Comparison of ENCODE assay signal across 8 mouse cellular contexts in genomic region chr4:151604907-151605306, GRCm38 (mm10).
DNase-seq lines count a peak whose midpoint lies in the region; ATAC-seq and TF ChIP-seq lines count a peak whose summit lies in the region.

No protein-coding gene starts in this region.

- no peaks in the 10 kb centered on the region for H3K36me3 ChIP-seq in midbrain, embryonic 10.5 days
- H3K36me3 ChIP-seq in midbrain, embryonic 15.5 days (replicated peaks) = no peaks in the 10 kb centered on the region
- no peaks in the 10 kb centered on the region for H3K36me3 ChIP-seq in heart, postnatal 0 days (replicated peaks; ENCODE audit: control insufficient read depth, insufficient read depth, low read length)
- H3K36me3 ChIP-seq in limb, embryonic 12.5 days = no peaks in the 10 kb centered on the region

- WGBS in midbrain, embryonic 10.5 days = 36% methylated on average over 6 of the region's 6 CpGs
- WGBS in midbrain, embryonic 15.5 days = 42% methylated on average over 6 of the region's 6 CpGs
- WGBS in heart, postnatal 0 days = 31% methylated on average over 6 of the region's 6 CpGs
- WGBS in limb, embryonic 12.5 days = 27% methylated on average over 6 of the region's 6 CpGs

- ATAC-seq in midbrain, embryonic 15.5 days (replicated peaks) = no peak
- ATAC-seq in heart, postnatal 0 days (ENCODE audit: insufficient read depth, low read depth) = peak; percentile 86
- peak; percentile 84 for ATAC-seq in limb, embryonic 12.5 days (ENCODE audit: insufficient number of reproducible peaks, insufficient read depth, low FRiP score, low TSS enrichment, low read depth)

- H3K4me1 ChIP-seq in midbrain, embryonic 10.5 days = no peaks in the 10 kb centered on the region
- H3K4me1 ChIP-seq in midbrain, embryonic 15.5 days = peaks cover 17% of the 10 kb centered on the region
- H3K4me1 ChIP-seq in heart, postnatal 0 days (ENCODE audit: control insufficient read depth, insufficient read depth) = no peaks in the 10 kb centered on the region
- no peaks in the 10 kb centered on the region for H3K4me1 ChIP-seq in limb, embryonic 12.5 days (replicated peaks)

- H3K9me3 ChIP-seq in midbrain, embryonic 10.5 days (replicated peaks) = no peaks in the 10 kb centered on the region
- no peaks in the 10 kb centered on the region for H3K9me3 ChIP-seq in midbrain, embryonic 15.5 days
- H3K9me3 ChIP-seq in heart, postnatal 0 days (replicated peaks; ENCODE audit: control insufficient read depth, low read length) = no peaks in the 10 kb centered on the region
- no peaks in the 10 kb centered on the region for H3K9me3 ChIP-seq in limb, embryonic 12.5 days

- TF ChIP-seq EP300 in heart, postnatal 0 days (IDR thresholded peaks at IDR 0.05; ENCODE audit: low read depth) = no peak

- H3K27ac ChIP-seq in midbrain, embryonic 10.5 days (replicated peaks) = no peak overlapping the region
- no peak overlapping the region for H3K27ac ChIP-seq in midbrain, embryonic 15.5 days
- H3K27ac ChIP-seq in heart, postnatal 0 days (ENCODE audit: low read depth) = no peak overlapping the region
- no peak overlapping the region for H3K27ac ChIP-seq in limb, embryonic 12.5 days

- no peak overlapping the region for H3K9ac ChIP-seq in midbrain, embryonic 15.5 days
- no peak overlapping the region for H3K9ac ChIP-seq in heart, postnatal 0 days (replicated peaks; ENCODE audit: low read depth, low read length)
- H3K9ac ChIP-seq in limb, embryonic 12.5 days (replicated peaks) = no peak overlapping the region

- no peak overlapping the region for H3K4me2 ChIP-seq in midbrain, embryonic 15.5 days
- no peak overlapping the region for H3K4me2 ChIP-seq in heart, postnatal 0 days (ENCODE audit: low read depth, low read length)
- H3K4me2 ChIP-seq in limb, embryonic 12.5 days = no peak overlapping the region

- H3K27me3 ChIP-seq in midbrain, embryonic 10.5 days (ENCODE audit: low read depth, poor library complexity, severe bottlenecking) = no peaks in the 10 kb centered on the region
- no peaks in the 10 kb centered on the region for H3K27me3 ChIP-seq in midbrain, embryonic 15.5 days (replicated peaks)
- no peaks in the 10 kb centered on the region for H3K27me3 ChIP-seq in heart, postnatal 0 days (ENCODE audit: control insufficient read depth, insufficient read depth, low read length)
- no peaks in the 10 kb centered on the region for H3K27me3 ChIP-seq in limb, embryonic 12.5 days

- DNase-seq in midbrain, embryonic 10.5 days (ENCODE audit: low spot score) = peak; percentile 55
- DNase-seq in c-Kit-positive CD71-positive TER-119-positive erythroid progenitor cells, embryonic 14.5 days (ENCODE audit: low spot score) = peak; percentile 23
- DNase-seq in heart, postnatal 0 days (ENCODE audit: low spot score) = peak; percentile 57
- DNase-seq in ovary, postnatal 36 days (ENCODE audit: low spot score) = peak; percentile 59
- DNase-seq in frontal cortex, postnatal 10 days (ENCODE audit: low spot score in 2 of 2) = no peak
- DNase-seq in spleen, postnatal 14 days (ENCODE audit: low spot score in 2 of 2) = no peak

- no peak for TF ChIP-seq CTCF in heart, postnatal 0 days (IDR thresholded peaks at IDR 0.05; ENCODE audit: low read depth)

- H3K4me3 ChIP-seq in midbrain, embryonic 10.5 days = no peak overlapping the region
- no peak overlapping the region for H3K4me3 ChIP-seq in midbrain, embryonic 15.5 days
- no peak overlapping the region for H3K4me3 ChIP-seq in heart, postnatal 0 days (ENCODE audit: low read depth, low read length)
- H3K4me3 ChIP-seq in limb, embryonic 12.5 days (replicated peaks) = no peak overlapping the region

Comparison
In these comparisons a context has a peak if more than half of its experiments do, and no peak if none do; other contexts are left out.
1. DNase-seq: peak in midbrain, embryonic 10.5 days (single experiment), c-Kit-positive CD71-positive TER-119-positive erythroid progenitor cells, embryonic 14.5 days (single experiment), heart, postnatal 0 days (single experiment) and ovary, postnatal 36 days (single experiment); none in frontal cortex, postnatal 10 days (0 of 2) and spleen, postnatal 14 days (0 of 2).